Mouse (Mus musculus) neural tube, embryonic 14.5 days (tissue): ENCODE measurements around the gene Sfrp2. TPM values are rescaled to one million over a fixed set of nuclear protein-coding genes. Genes with fewer than 3 reads are reported as not detected.

Experiments
- ATAC-seq: fragments of 200-750 bp; cut with Nextera tagmentation; 2 replicates; pipeline ENCODE4 v1.8.0; 2017; ENCODE audit warnings: low read depth, mild to moderate bottlenecking, moderate TSS enrichment, moderate library complexity
- H3K27ac ChIP-seq: fragments of 300-500 bp; sonication (generic); 2 replicates; pipeline ENCODE4 v1.5.1; 2014; ENCODE audit warnings: low read depth, mild to moderate bottlenecking, control low read depth, low read length, moderate library complexity, mixed read lengths
- H3K27me3 ChIP-seq: fragments of 300-500 bp; sonication (generic); 2 replicates; pipeline ENCODE4 v1.6.1; 2014; ENCODE audit warnings: low read length; ENCODE audit not compliant: control insufficient read depth, insufficient read depth
- H3K36me3 ChIP-seq: fragments of 300-500 bp; sonication (generic); 2 replicates; pipeline ENCODE4 v1.6.1; 2014; ENCODE audit warnings: low read length, mixed read lengths; ENCODE audit not compliant: control insufficient read depth, insufficient read depth
- H3K4me1 ChIP-seq: fragments of 300-500 bp; sonication (generic); 2 replicates; pipeline ENCODE4 v1.6.1; 2014; ENCODE audit warnings: low read length; ENCODE audit not compliant: control insufficient read depth, insufficient read depth
- H3K4me2 ChIP-seq: fragments of 300-500 bp; sonication (generic); 2 replicates; pipeline ENCODE4 v1.6.1; 2014; ENCODE audit warnings: mild to moderate bottlenecking, low read depth, low read length, control low read depth
- H3K4me3 ChIP-seq: fragments of 300-500 bp; sonication (generic); 2 replicates; pipeline ENCODE4 v1.5.1; 2014; ENCODE audit warnings: low read depth, low read length, control low read depth, mixed read lengths
- H3K9ac ChIP-seq: fragments of 300-500 bp; sonication (generic); replicated peaks from 2 replicates; pipeline ENCODE4 v1.6.1; 2014; ENCODE audit warnings: low read depth, mild to moderate bottlenecking, control low read depth, low read length, mixed read lengths
- H3K9me3 ChIP-seq: fragments of 300-500 bp; sonication (generic); 2 replicates; pipeline ENCODE4 v1.6.1; 2016; ENCODE audit warnings: low read length; ENCODE audit not compliant: control insufficient read depth
- WGBS: fragments of 180-500 bp; shearing (Covaris S2); extraction: QIAGEN DNeasy Blood & Tissue Kit; methylation state at CpG from one replicate; pipeline ENCODE4 v1.1.7; 2014; 5-methylcytosine and 5-hydroxymethylcytosine counted together
- polyA plus RNA-seq: library from polyadenylated mRNA; unstranded; fragments of >200 nt; fragmentation: Nextera tagmentation; extraction: Ambion mirVana; gene quantifications from 2 replicates; pipeline ENCODE4 v1.2.1, GENCODE M21; 2014

Sfrp2 gene
- polyA plus RNA-seq, 1 experiment from 2014 or later, result 67.1 TPM

GRCm38 (mm10) chr3:83787086-83787485 is 21.0 kb downstream of the Sfrp2 start:
- ATAC-seq, result no peak
- peaks cover 8% of the 10 kb centered on the region; the same call in 1 of the 2 replicates for H3K4me1 ChIP-seq
- H3K36me3 ChIP-seq, result no peaks in the 10 kb centered on the region
- 93% methylated on average over 2 of the region's 2 CpGs for WGBS
- no peaks in the 10 kb centered on the region for H3K9me3 ChIP-seq
- H3K4me2 ChIP-seq, result no peak overlapping the region
- no peak overlapping the region for H3K27ac ChIP-seq
- no peak overlapping the region for H3K4me3 ChIP-seq
- H3K27me3 ChIP-seq, result no peaks in the 10 kb centered on the region
- H3K9ac ChIP-seq, result no peak overlapping the region

GRCm38 (mm10) chr3:83787776-83788305 is 21.7 kb downstream of the Sfrp2 start:
- Histone ChIP-seq H3K9me3 (no peaks in the 10 kb centered on the region), H3K27me3 (no peaks in the 10 kb centered on the region), H3K4me2 (no peak overlapping the region), H3K4me1 (peaks cover 8% of the 10 kb centered on the region; the same call in 1 of the 2 replicates), H3K27ac (no peak overlapping the region), H3K36me3 (no peaks in the 10 kb centered on the region), H3K9ac (no peak overlapping the region), H3K4me3 (no peak overlapping the region)
- ATAC-seq, result no peak
- WGBS, result 94% methylated on average over 7 of the region's 7 CpGs

- H3K9ac ChIP-seq, result peak overlapping the region; percentile 71
- H3K36me3 ChIP-seq, result no peaks in the 10 kb centered on the region
- H3K27me3 ChIP-seq, result no peaks in the 10 kb centered on the region
- peak overlapping the region; percentile 59 for H3K4me3 ChIP-seq
- H3K4me1 ChIP-seq, result no peaks in the 10 kb centered on the region
- 3% methylated on average over 44 of the region's 44 CpGs for WGBS
- no peaks in the 10 kb centered on the region for H3K9me3 ChIP-seq
- no peak overlapping the region for H3K27ac ChIP-seq
- ATAC-seq, result peak; percentile 82
- peak overlapping the region; percentile 90 for H3K4me2 ChIP-seq
Observed at GRCm38 (mm10) chr3:83789651-83790451, 23.7 kb downstream of the Sfrp2 start.

- H3K4me3 ChIP-seq, result no peak overlapping the region
- WGBS, result 43% methylated on average over 3 of the region's 3 CpGs
- no peaks in the 10 kb centered on the region for H3K9me3 ChIP-seq
- no peaks in the 10 kb centered on the region for H3K27me3 ChIP-seq
- H3K27ac ChIP-seq, result no peak overlapping the region
- no peaks in the 10 kb centered on the region for H3K36me3 ChIP-seq
- no peak overlapping the region for H3K4me2 ChIP-seq
- ATAC-seq, result no peak
- H3K9ac ChIP-seq, result no peak overlapping the region
- H3K4me1 ChIP-seq, result no peaks in the 10 kb centered on the region
Observed at GRCm38 (mm10) chr3:83791444-83791843, 25.3 kb downstream of the Sfrp2 start.

GRCm38 (mm10) chr3:83797098-83797497 is 31.0 kb downstream of the Sfrp2 start:
- H3K27me3 ChIP-seq, result no peaks in the 10 kb centered on the region
- no peak overlapping the region for H3K27ac ChIP-seq
- ATAC-seq, result no peak
- no peaks in the 10 kb centered on the region for H3K36me3 ChIP-seq
- no peak overlapping the region for H3K4me3 ChIP-seq
- no peaks in the 10 kb centered on the region for H3K9me3 ChIP-seq
- WGBS, result 51% methylated on average over 6 of the region's 6 CpGs
- H3K4me1 ChIP-seq, result no peaks in the 10 kb centered on the region
- H3K4me2 ChIP-seq, result no peak overlapping the region
- no peak overlapping the region for H3K9ac ChIP-seq

- 4% methylated on average over 10 of the region's 10 CpGs for WGBS
- no peak overlapping the region for H3K27ac ChIP-seq
- no peak overlapping the region for H3K4me3 ChIP-seq
- no peaks in the 10 kb centered on the region for H3K27me3 ChIP-seq
- no peak overlapping the region for H3K9ac ChIP-seq
- H3K4me2 ChIP-seq, result no peak overlapping the region
- H3K36me3 ChIP-seq, result no peaks in the 10 kb centered on the region
- peak; percentile 77; the same call in 1 of the 2 replicates for ATAC-seq
- no peaks in the 10 kb centered on the region for H3K9me3 ChIP-seq
- no peaks in the 10 kb centered on the region for H3K4me1 ChIP-seq
Observed at GRCm38 (mm10) chr3:83797828-83798227, 31.7 kb downstream of the Sfrp2 start.

GRCm38 (mm10) chr3:83799486-83799885 is 33.4 kb downstream of the Sfrp2 start:
- WGBS, result 95% methylated on average over 7 of the region's 7 CpGs
- no peak for ATAC-seq
- Histone ChIP-seq H3K27ac (no peak overlapping the region), H3K4me3 (no peak overlapping the region), H3K36me3 (no peaks in the 10 kb centered on the region), H3K4me1 (no peaks in the 10 kb centered on the region), H3K4me2 (no peak overlapping the region), H3K9ac (no peak overlapping the region), H3K27me3 (no peaks in the 10 kb centered on the region), H3K9me3 (no peaks in the 10 kb centered on the region)

- Histone ChIP-seq H3K27ac (no peak overlapping the region), H3K36me3 (no peaks in the 10 kb centered on the region), H3K9ac (no peak overlapping the region), H3K9me3 (no peaks in the 10 kb centered on the region), H3K27me3 (no peaks in the 10 kb centered on the region), H3K4me1 (no peaks in the 10 kb centered on the region), H3K4me2 (no peak overlapping the region), H3K4me3 (no peak overlapping the region)
- 97% methylated on average over 4 of the region's 4 CpGs for WGBS
- no peak for ATAC-seq
Observed at GRCm38 (mm10) chr3:83801649-83802155, 35.6 kb downstream of the Sfrp2 start.

- H3K4me1 ChIP-seq, result no peaks in the 10 kb centered on the region
- H3K4me2 ChIP-seq, result no peak overlapping the region
- H3K9me3 ChIP-seq, result no peaks in the 10 kb centered on the region
- WGBS, result 83% methylated on average over 12 of the region's 12 CpGs
- no peaks in the 10 kb centered on the region for H3K27me3 ChIP-seq
- no peak for ATAC-seq
- no peaks in the 10 kb centered on the region for H3K36me3 ChIP-seq
- no peak overlapping the region for H3K27ac ChIP-seq
- no peak overlapping the region for H3K9ac ChIP-seq
- H3K4me3 ChIP-seq, result no peak overlapping the region
Observed at GRCm38 (mm10) chr3:83808483-83808882, 42.4 kb downstream of the Sfrp2 start.
